Mouse (Mus musculus) kidney, adult 2 months (tissue): ENCODE data around the gene Zbtb14.

ENCODE experiments used
- CTCF ChIP-seq: fragments of 200-500 bp; conservative IDR thresholded peaks from 2 replicates; pipeline ENCODE4 v1.5.1; 2011; ENCODE audit warnings: low read depth, mild to moderate bottlenecking, control low read depth, low read length, moderate library complexity, mixed read lengths; ENCODE audit not compliant: insufficient read depth, insufficient read length
- POLR2A ChIP-seq: fragments of 200-500 bp; IDR thresholded peaks from one replicate; pipeline ENCODE4 v1.6.1; 2011; ENCODE audit warnings: low read depth, low read length, control low read depth

GRCm38 (mm10) chr17:69401146-69401545, 18.3 kb downstream of the Zbtb14 start:
- TF ChIP-seq CTCF (no peak), POLR2A (no peak)
